Comparison of ENCODE assay signal across 15 mouse cellular contexts in the genomic region with DNA sequence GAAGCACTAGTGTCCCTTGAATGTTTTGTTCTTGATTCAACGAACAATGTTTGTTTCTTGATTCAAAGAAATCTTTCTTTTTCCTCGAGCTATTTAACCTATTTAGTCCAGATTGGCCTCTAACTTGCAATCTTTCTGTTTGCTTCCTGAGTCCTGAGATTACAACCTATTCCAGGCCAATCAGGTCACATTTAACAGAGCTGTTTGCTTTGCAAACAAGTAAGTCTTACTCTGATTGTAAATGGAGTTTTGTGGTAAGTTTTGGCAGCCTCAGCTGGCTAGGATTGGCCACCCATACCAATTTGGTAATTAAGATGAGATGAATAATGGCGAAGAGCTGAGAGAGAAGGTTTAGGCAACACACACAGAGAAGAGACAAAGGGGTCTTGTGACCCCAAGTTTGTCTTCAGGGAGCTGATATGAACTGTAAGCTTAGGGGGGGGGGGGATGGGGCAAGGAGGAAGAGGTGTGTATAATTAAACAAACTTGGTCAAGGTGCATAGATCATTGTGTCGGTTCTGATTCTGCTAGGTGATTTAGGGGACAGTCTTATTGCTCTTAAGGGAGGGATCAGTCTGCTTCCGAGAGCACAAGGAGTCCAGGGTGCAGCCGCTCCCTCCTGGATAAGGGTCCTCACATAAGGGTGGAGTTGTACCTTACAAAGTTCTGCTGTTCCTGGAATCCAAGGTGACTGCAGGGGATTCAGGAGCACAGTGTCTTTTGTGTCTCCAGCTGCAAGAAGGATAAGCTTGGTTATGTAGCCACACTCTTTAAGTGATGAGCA.
"Had no signal": no experiment of that assay in that cellular context is flagged by ENCODE, and none has a peak within 500 bp of the region (broad histone marks: within the 10 kb centered on the region; RNA-seq: fewer than 3 reads in every experiment).

No protein-coding gene starts in this region.

- H3K36me3 ChIP-seq: limb, embryonic 12.5 days; midbrain, embryonic 15.5 days; neural tube, embryonic 12.5 days had no signal

- H3K9ac ChIP-seq: hindbrain, embryonic 14.5 days; limb, embryonic 12.5 days; liver, embryonic 14.5 days; midbrain, embryonic 15.5 days; neural tube, embryonic 12.5 days had no signal

- H3K27me3 ChIP-seq: limb, embryonic 12.5 days; midbrain, embryonic 15.5 days; neural tube, embryonic 12.5 days had no signal

- H3K4me3 ChIP-seq: limb, embryonic 12.5 days; midbrain, embryonic 15.5 days; neural tube, embryonic 12.5 days had no signal

- H3K4me2 ChIP-seq: hindbrain, embryonic 14.5 days; limb, embryonic 12.5 days; midbrain, embryonic 15.5 days; neural tube, embryonic 12.5 days had no signal

- H3K9me3 ChIP-seq: limb, embryonic 12.5 days; midbrain, embryonic 15.5 days; neural tube, embryonic 12.5 days had no signal

- H3K4me1 ChIP-seq: midbrain, embryonic 15.5 days; neural tube, embryonic 12.5 days had no signal

- H3K27ac ChIP-seq: hindbrain, embryonic 14.5 days; limb, embryonic 12.5 days; liver, embryonic 14.5 days; midbrain, embryonic 15.5 days; neural tube, embryonic 12.5 days had no signal

- ATAC-seq: lung, postnatal 0 days; midbrain, embryonic 15.5 days had no signal

- DNase-seq: kidney, adult 18-20 months; kidney, postnatal 10 days; kidney, postnatal 4 days; liver; lung, adult 2 months; lung, postnatal 36 days; retina, postnatal 1 day; right cerebral cortex, postnatal 14 days; thymus, postnatal 14 days had no signal
